Mouse (Mus musculus): ENCODE measurements around the gene Maco1.
"Not testable (repeated sequence)": the region's sequence is repeated elsewhere in the genome, so short reads cannot be mapped to it uniquely, and the experiment has no call there.

Maco1 gene

GRCm38 (mm10) chr4:134856501-134856900 lies 3.4 kb upstream of the Maco1 start:
- DNase-seq = no peak

- no peak for DNase-seq
Measured at GRCm38 (mm10) chr4:134856056-134856455, 2.9 kb upstream of the Maco1 start.

- DNase-seq = no peak
Measured at GRCm38 (mm10) chr4:134855371-134855770, 2.2 kb upstream of the Maco1 start.

- peak; percentile 98 for DNase-seq
Measured at GRCm38 (mm10) chr4:134853637-134854485, 716 bp upstream of the Maco1 start.

GRCm38 (mm10) chr4:134852438-134853255 lies 498 bp downstream of the Maco1 start:
- peak; percentile 54 to 59 for DNase-seq

GRCm38 (mm10) chr4:134851876-134852275 lies 1.3 kb downstream of the Maco1 start:
- peak; percentile 15 to 29 for DNase-seq

- no peak for DNase-seq
Measured at GRCm38 (mm10) chr4:134851236-134851635, 1.9 kb downstream of the Maco1 start.

GRCm38 (mm10) chr4:134850551-134850950 lies 2.6 kb downstream of the Maco1 start:
- DNase-seq = no peak

GRCm38 (mm10) chr4:134847587-134847986 lies 5.6 kb downstream of the Maco1 start:
- no peak for DNase-seq

- DNase-seq = peak in 1 of 2 experiments; percentile 50
Measured at GRCm38 (mm10) chr4:134843566-134843965, 9.6 kb downstream of the Maco1 start.

GRCm38 (mm10) chr4:134840231-134840630 lies 12.9 kb downstream of the Maco1 start:
- no peak for DNase-seq

- not testable (repeated sequence) for DNase-seq
Measured at GRCm38 (mm10) chr4:134838706-134839105, 14.4 kb downstream of the Maco1 start.

GRCm38 (mm10) chr4:134838221-134838620 lies 14.9 kb downstream of the Maco1 start:
- no peak for DNase-seq

GRCm38 (mm10) chr4:134835486-134835885 lies 17.7 kb downstream of the Maco1 start:
- DNase-seq = no peak

- DNase-seq = no peak
Measured at GRCm38 (mm10) chr4:134831934-134832333, 21.2 kb downstream of the Maco1 start.

GRCm38 (mm10) chr4:134827806-134828205 lies 25.3 kb downstream of the Maco1 start:
- no peak for DNase-seq

GRCm38 (mm10) chr4:134826348-134826747 lies 26.8 kb downstream of the Maco1 start:
- no peak for DNase-seq

GRCm38 (mm10) chr4:134825864-134826263 lies 27.3 kb downstream of the Maco1 start:
- DNase-seq = not testable (repeated sequence)

GRCm38 (mm10) chr4:134823560-134823959 lies 29.6 kb downstream of the Maco1 start:
- DNase-seq = no peak

GRCm38 (mm10) chr4:134821061-134821460 lies 32.1 kb downstream of the Maco1 start:
- DNase-seq = no peak

- no peak for DNase-seq
Measured at GRCm38 (mm10) chr4:134817706-134818105, 35.4 kb downstream of the Maco1 start.

- no peak for DNase-seq
Measured at GRCm38 (mm10) chr4:134814229-134814571, 38.9 kb downstream of the Maco1 start.

GRCm38 (mm10) chr4:134813406-134814228 lies 39.5 kb downstream of the Maco1 start:
- DNase-seq = no peak
